Mouse (Mus musculus) liver, embryonic 16.5 days (tissue): ENCODE results near the gene Cdyl. TPM values are rescaled to one million over a fixed set of nuclear protein-coding genes. Genes with fewer than 3 reads are reported as not detected.

Source experiments
- ATAC-seq: fragments of 200-750 bp; cut with Nextera tagmentation; 2 replicates; pipeline ENCODE4 v1.8.0; 2017; ENCODE audit warnings: low read depth, mild to moderate bottlenecking, moderate number of reproducible peaks, moderate library complexity
- H3K27ac ChIP-seq: fragments of 300-500 bp; sonication (generic); 2 replicates; pipeline ENCODE4 v1.5.1; 2014; ENCODE audit warnings: mild to moderate bottlenecking, low read length
- H3K27me3 ChIP-seq: fragments of 300-500 bp; sonication (generic); 2 replicates; pipeline ENCODE4 v1.6.1; 2014; ENCODE audit warnings: low read depth, low read length, mixed read lengths; ENCODE audit not compliant: control insufficient read depth, insufficient read depth
- H3K36me3 ChIP-seq: fragments of 300-500 bp; sonication (generic); 2 replicates; pipeline ENCODE4 v1.6.1; 2014; ENCODE audit warnings: mild to moderate bottlenecking; ENCODE audit not compliant: control insufficient read depth, insufficient read depth
- H3K4me1 ChIP-seq: fragments of 300-500 bp; sonication (generic); 2 replicates; pipeline ENCODE4 v1.6.1; 2014; ENCODE audit warnings: low read depth, low read length, mixed read lengths; ENCODE audit not compliant: control insufficient read depth
- H3K4me2 ChIP-seq: fragments of 300-500 bp; sonication (generic); 2 replicates; pipeline ENCODE4 v1.6.1; 2014; ENCODE audit warnings: low read depth, low read length, mixed read lengths
- H3K4me3 ChIP-seq: fragments of 300-500 bp; sonication (generic); 2 replicates; pipeline ENCODE4 v1.5.1; 2014; ENCODE audit warnings: low read depth, mild to moderate bottlenecking, low read length
- H3K9ac ChIP-seq: fragments of 300-500 bp; sonication (generic); 2 replicates; pipeline ENCODE4 v1.6.1; 2014; ENCODE audit warnings: low read depth, low read length
- H3K9me3 ChIP-seq: fragments of 300-500 bp; sonication (generic); replicated peaks from 2 replicates; pipeline ENCODE4 v1.6.1; 2016; ENCODE audit warnings: low read length; ENCODE audit not compliant: control insufficient read depth
- WGBS: fragments of 180-500 bp; shearing (Covaris S2); extraction: QIAGEN DNeasy Blood & Tissue Kit; methylation state at CpG from one replicate; pipeline ENCODE4 v1.1.7; 2014; ENCODE audit not compliant: insufficient replicate concordance; 5-methylcytosine and 5-hydroxymethylcytosine counted together
- polyA plus RNA-seq: library from polyadenylated mRNA; unstranded; fragments of >200 nt; fragmentation: Nextera tagmentation; extraction: Ambion mirVana; gene quantifications from 2 replicates; pipeline ENCODE4 v1.2.1, GENCODE M21; 2015

Gene Cdyl
- polyA plus RNA-seq, 1 experiment from 2014 or later = 3.4 TPM

- Histone ChIP-seq H3K4me3 (peak overlapping the region; percentile 35), H3K4me2 (peak overlapping the region; percentile 59), H3K36me3 (no peaks in the 10 kb centered on the region), H3K4me1 (peaks cover 33% of the 10 kb centered on the region), H3K27ac (peak overlapping the region; percentile 99), H3K9me3 (no peaks in the 10 kb centered on the region), H3K27me3 (no peaks in the 10 kb centered on the region), H3K9ac (peak overlapping the region; percentile 58)
- 14% methylated on average over 7 of the region's 7 CpGs for WGBS
- peak; percentile 98 for ATAC-seq
Observed at GRCm38 (mm10) chr13:35677433-35678051, 17.9 kb downstream of the Cdyl start.

DNA sequence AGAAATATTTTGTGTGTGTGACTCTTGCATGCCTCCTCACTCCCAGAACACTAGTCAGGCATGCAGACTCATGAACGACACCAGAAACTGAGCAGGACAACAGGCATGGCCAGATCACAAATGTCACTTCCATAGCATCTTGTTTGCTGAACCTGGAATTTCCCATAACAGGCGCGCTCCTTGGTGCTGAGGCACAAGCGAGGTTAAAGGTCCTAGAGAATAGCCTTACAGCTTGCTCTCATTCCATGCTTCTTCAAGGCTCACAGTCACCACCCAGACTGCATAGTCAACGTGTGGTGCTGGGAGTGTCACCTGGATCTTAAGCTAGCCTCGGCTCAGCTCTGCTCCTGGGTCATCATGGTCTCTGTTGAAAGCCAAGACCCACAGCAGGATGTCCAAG is 19.1 kb downstream of the Cdyl start:
- no peaks in the 10 kb centered on the region for H3K27me3 ChIP-seq
- H3K4me2 ChIP-seq = peak overlapping the region; percentile 59
- no peak for ATAC-seq
- peaks cover 33% of the 10 kb centered on the region for H3K4me1 ChIP-seq
- H3K9me3 ChIP-seq = no peaks in the 10 kb centered on the region
- H3K36me3 ChIP-seq = no peaks in the 10 kb centered on the region
- 77% methylated on average over 6 of the region's 6 CpGs for WGBS
- H3K4me3 ChIP-seq = no peak overlapping the region
- peak overlapping the region; percentile 58; the same call in 1 of the 2 replicates for H3K9ac ChIP-seq
- H3K27ac ChIP-seq = peak overlapping the region; percentile 99

- Histone ChIP-seq H3K27ac (no peak overlapping the region), H3K9me3 (no peaks in the 10 kb centered on the region)
- WGBS = 72% methylated on average over 3 of the region's 3 CpGs
Observed at GRCm38 (mm10) chr13:35681361-35681760, 21.7 kb downstream of the Cdyl start.

GRCm38 (mm10) chr13:35686273-35686672 is 26.6 kb downstream of the Cdyl start:
- WGBS = 68% methylated on average over 8 of the region's 8 CpGs
- Histone ChIP-seq H3K27me3 (no peaks in the 10 kb centered on the region), H3K9me3 (no peaks in the 10 kb centered on the region), H3K36me3 (no peaks in the 10 kb centered on the region), H3K4me1 (no peaks in the 10 kb centered on the region; the same call in none of the 2 replicates), H3K9ac (no peak overlapping the region), H3K4me2 (no peak overlapping the region), H3K4me3 (no peak overlapping the region), H3K27ac (no peak overlapping the region)
- no peak for ATAC-seq

More at GRCm38 (mm10) chr13:35681361-35681760, 21.7 kb downstream of the Cdyl start:
- Histone ChIP-seq H3K27me3 (no peaks in the 10 kb centered on the region), H3K36me3 (no peaks in the 10 kb centered on the region), H3K4me2 (no peak overlapping the region), H3K4me3 (no peak overlapping the region), H3K9ac (no peak overlapping the region), H3K4me1 (peaks cover 24% of the 10 kb centered on the region)
- no peak for ATAC-seq

DNA sequence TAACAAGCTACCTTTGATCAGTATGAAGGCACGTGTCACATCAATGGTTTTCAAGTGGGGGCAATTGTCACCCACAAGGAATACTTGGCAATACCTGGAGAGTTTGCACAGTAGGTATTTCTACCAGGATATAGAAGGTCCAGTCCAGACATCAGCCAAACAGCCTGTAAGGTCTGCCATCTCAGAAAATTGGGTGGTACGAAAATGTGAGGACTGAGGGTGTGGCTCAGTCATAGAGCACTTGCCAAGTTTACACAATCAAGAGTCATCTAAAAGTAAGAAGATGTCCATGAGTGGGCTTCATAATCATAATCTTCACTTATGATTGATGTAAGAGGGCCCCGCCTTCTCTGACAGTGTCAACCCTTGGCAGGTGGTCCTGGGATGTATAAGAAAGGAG is 29.9 kb downstream of the Cdyl start:
- no peaks in the 10 kb centered on the region for H3K9me3 ChIP-seq
- no peak overlapping the region for H3K4me3 ChIP-seq
- ATAC-seq = no peak
- H3K4me1 ChIP-seq = no peaks in the 10 kb centered on the region; the same call in none of the 2 replicates
- H3K4me2 ChIP-seq = no peak overlapping the region
- no peak overlapping the region for H3K27ac ChIP-seq
- H3K9ac ChIP-seq = no peak overlapping the region
- H3K27me3 ChIP-seq = no peaks in the 10 kb centered on the region
- 75% methylated on average over 3 of the region's 3 CpGs for WGBS
- H3K36me3 ChIP-seq = no peaks in the 10 kb centered on the region

- H3K4me1 ChIP-seq = peaks cover 4% of the 10 kb centered on the region
- WGBS = 72% methylated on average over 4 of the region's 4 CpGs
- no peaks in the 10 kb centered on the region for H3K36me3 ChIP-seq
- H3K9me3 ChIP-seq = no peaks in the 10 kb centered on the region
- H3K27ac ChIP-seq = no peak overlapping the region
- no peak overlapping the region for H3K4me3 ChIP-seq
- no peak overlapping the region for H3K9ac ChIP-seq
- no peak for ATAC-seq
- H3K4me2 ChIP-seq = no peak overlapping the region
- no peaks in the 10 kb centered on the region; the same call in 1 of the 2 replicates for H3K27me3 ChIP-seq
Observed at GRCm38 (mm10) chr13:35717658-35718057, 58.0 kb downstream of the Cdyl start.

DNA sequence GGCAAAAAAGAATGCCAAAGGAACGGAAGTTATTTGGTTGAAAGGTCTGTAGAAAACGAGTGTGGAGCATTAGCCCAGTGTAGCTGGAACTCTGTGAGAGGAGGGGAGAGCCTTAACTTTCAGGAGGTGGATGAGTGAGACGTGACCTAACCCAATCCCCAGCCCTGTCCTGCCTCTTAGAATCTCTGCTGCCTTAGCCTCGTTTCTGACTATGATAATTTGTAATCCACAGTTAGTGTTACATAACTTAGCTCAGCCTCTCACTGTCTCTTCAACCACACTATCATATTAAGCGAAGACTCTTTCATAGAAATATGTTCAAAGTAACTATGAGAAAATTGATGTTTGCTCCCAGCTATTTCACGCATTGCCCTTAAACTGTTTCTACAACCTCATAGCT is 59.9 kb downstream of the Cdyl start:
- 56% methylated on average over 6 of the region's 6 CpGs for WGBS
- Histone ChIP-seq H3K36me3 (no peaks in the 10 kb centered on the region), H3K27me3 (no peaks in the 10 kb centered on the region), H3K4me1 (peaks cover 4% of the 10 kb centered on the region), H3K4me3 (no peak overlapping the region), H3K9me3 (no peaks in the 10 kb centered on the region), H3K4me2 (no peak overlapping the region), H3K9ac (no peak overlapping the region), H3K27ac (no peak overlapping the region)
- ATAC-seq = no peak

DNA sequence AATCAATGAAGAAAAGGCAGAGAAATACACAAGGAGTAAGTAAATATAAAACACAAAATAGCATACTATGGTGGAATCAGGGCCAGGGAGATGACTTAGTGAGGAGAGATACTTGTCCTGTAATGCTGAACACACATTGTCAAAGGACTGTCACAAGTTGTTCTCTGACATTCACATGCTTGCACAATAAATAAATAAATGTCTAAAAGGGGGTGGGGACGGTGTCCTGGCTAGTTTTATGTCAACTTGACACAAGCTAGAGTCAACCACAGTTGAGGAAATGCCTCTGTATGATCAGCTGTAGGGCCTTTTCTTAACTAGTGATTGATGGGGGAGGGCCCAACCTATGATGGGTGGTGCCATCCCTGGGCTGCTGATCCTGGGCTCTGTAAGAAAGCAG is 63.4 kb downstream of the Cdyl start:
- no peaks in the 10 kb centered on the region for H3K9me3 ChIP-seq
- 42% methylated on average over 1 of the region's 1 CpGs for WGBS
- no peak overlapping the region for H3K4me2 ChIP-seq
- H3K4me1 ChIP-seq = peaks cover 4% of the 10 kb centered on the region
- H3K27ac ChIP-seq = no peak overlapping the region
- peak; percentile 68 for ATAC-seq
- no peaks in the 10 kb centered on the region for H3K27me3 ChIP-seq
- H3K4me3 ChIP-seq = no peak overlapping the region
- no peaks in the 10 kb centered on the region for H3K36me3 ChIP-seq
- no peak overlapping the region for H3K9ac ChIP-seq

DNA sequence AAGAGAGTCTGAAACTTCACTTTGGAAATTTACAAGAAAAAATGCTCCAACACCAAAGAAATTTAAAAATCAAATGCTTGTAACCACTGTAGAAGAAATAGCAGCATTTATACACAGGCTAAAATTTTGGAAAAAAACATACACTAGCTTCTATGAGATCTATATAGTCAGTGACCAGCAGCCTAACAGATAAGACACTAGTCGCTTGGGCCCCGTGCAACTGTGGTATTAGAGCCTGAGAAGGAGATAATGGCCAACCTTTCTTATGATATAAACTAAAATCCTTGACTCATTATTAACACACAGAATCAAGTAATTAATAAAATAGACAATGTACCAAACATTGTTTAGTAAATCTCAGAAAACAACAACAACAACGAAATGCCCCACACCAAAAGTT is 66.4 kb downstream of the Cdyl start:
- Histone ChIP-seq H3K9ac (no peak overlapping the region), H3K27me3 (no peaks in the 10 kb centered on the region), H3K4me3 (no peak overlapping the region), H3K9me3 (no peaks in the 10 kb centered on the region), H3K4me2 (no peak overlapping the region), H3K4me1 (no peaks in the 10 kb centered on the region), H3K36me3 (no peaks in the 10 kb centered on the region), H3K27ac (no peak overlapping the region)
- WGBS = 46% methylated on average over 3 of the region's 3 CpGs
- no peak for ATAC-seq
